Comparison of ENCODE assay signal across 7 mouse cellular contexts in the genomic region with DNA sequence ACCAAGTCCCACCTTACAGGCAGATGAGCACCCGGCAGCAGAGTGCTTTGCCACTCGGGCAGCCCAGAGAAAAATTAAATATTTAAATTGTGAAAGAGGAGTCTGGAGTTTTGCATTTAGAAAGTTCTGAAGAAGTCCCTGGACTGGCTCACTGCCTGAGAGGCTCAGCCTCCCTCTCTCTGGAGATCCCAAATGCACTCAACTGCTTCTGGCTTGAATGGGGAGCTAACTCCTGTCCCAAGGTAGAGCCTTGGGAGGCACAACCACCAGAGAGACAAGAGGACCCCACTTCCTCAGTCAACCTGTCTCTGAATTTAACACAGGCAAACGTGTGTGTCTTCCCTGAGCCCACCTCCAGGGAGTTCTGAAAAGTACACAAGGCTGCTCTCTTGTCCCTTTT. TPM values are rescaled to one million over a fixed set of nuclear protein-coding genes. Genes with fewer than 3 reads are reported as not detected.
DNase-seq lines count a peak whose midpoint lies in the region; ATAC-seq lines count a peak whose summit lies in the region.

No protein-coding gene starts in this region.

- 2% methylated on average over 3 of the region's 3 CpGs for WGBS in lung, embryonic 16.5 days
- 6% methylated on average over 3 of the region's 3 CpGs for WGBS in heart, embryonic 11.5 days (ENCODE audit: insufficient replicate concordance)
- WGBS in limb, embryonic 15.5 days, result 11% methylated on average over 3 of the region's 3 CpGs
- WGBS in stomach, embryonic 16.5 days, result 3% methylated on average over 3 of the region's 3 CpGs

- H3K27me3 ChIP-seq in lung, embryonic 16.5 days (ENCODE audit: control insufficient read depth, insufficient read depth, low read depth, low read length), result no peaks in the 10 kb centered on the region
- H3K27me3 ChIP-seq in heart, embryonic 11.5 days (ENCODE audit: control insufficient read depth, insufficient read depth, low read length), result no peaks in the 10 kb centered on the region
- no peaks in the 10 kb centered on the region for H3K27me3 ChIP-seq in limb, embryonic 15.5 days
- no peaks in the 10 kb centered on the region for H3K27me3 ChIP-seq in stomach, embryonic 16.5 days (ENCODE audit: control insufficient read depth, insufficient read depth, low read length)

- H3K4me1 ChIP-seq in lung, embryonic 16.5 days (replicated peaks; ENCODE audit: control insufficient read depth, insufficient read depth, low read length), result peaks cover 12% of the 10 kb centered on the region; the same call in 1 of the 2 replicates
- H3K4me1 ChIP-seq in heart, embryonic 11.5 days (ENCODE audit: control insufficient read depth, insufficient read depth, low read length), result peaks cover under 1% of the 10 kb centered on the region; the same call in 1 of the 2 replicates
- H3K4me1 ChIP-seq in limb, embryonic 15.5 days, result peaks cover 26% of the 10 kb centered on the region; the same call in 1 of the 2 replicates
- peaks cover 19% of the 10 kb centered on the region for H3K4me1 ChIP-seq in stomach, embryonic 16.5 days (ENCODE audit: control insufficient read depth, insufficient read depth, low read length)

- H3K9ac ChIP-seq in lung, embryonic 16.5 days (ENCODE audit: low read length), result peak overlapping the region; percentile 65
- no peak overlapping the region for H3K9ac ChIP-seq in heart, embryonic 11.5 days (ENCODE audit: low read depth, low read length)
- H3K9ac ChIP-seq in limb, embryonic 15.5 days, result peak overlapping the region; percentile 21; the same call in 1 of the 2 replicates
- H3K9ac ChIP-seq in stomach, embryonic 16.5 days (ENCODE audit: low read length), result peak overlapping the region; percentile 78

- no peak for DNase-seq in lung, postnatal 10 days
- no peak for DNase-seq in frontal cortex, postnatal 10 days (ENCODE audit: low spot score in 2 of 2)
- DNase-seq in frontal cortex, postnatal 25 days (ENCODE audit: low spot score in 2 of 2), result no peak

- H3K27ac ChIP-seq in lung, embryonic 16.5 days (ENCODE audit: low read length), result peak overlapping the region; percentile 9; the same call in 1 of the 2 replicates
- no peak overlapping the region for H3K27ac ChIP-seq in heart, embryonic 11.5 days (ENCODE audit: low read depth, low read length)
- peak overlapping the region; percentile 51 for H3K27ac ChIP-seq in limb, embryonic 15.5 days
- peak overlapping the region; percentile 78 for H3K27ac ChIP-seq in stomach, embryonic 16.5 days (ENCODE audit: low read length)

- 0 out of 2 replicates have a peak, but pooled peaks have one; percentile 3 for ATAC-seq in lung, embryonic 16.5 days (ENCODE audit: low read depth)
- ATAC-seq in heart, embryonic 11.5 days (replicated peaks; ENCODE audit: insufficient number of reproducible peaks, low FRiP score, low TSS enrichment), result no peak
- no peak for ATAC-seq in limb, embryonic 15.5 days (ENCODE audit: insufficient number of reproducible peaks, low FRiP score, low TSS enrichment, low read depth)
- ATAC-seq in stomach, embryonic 16.5 days (ENCODE audit: insufficient read depth, low FRiP score), result no peak

- H3K9me3 ChIP-seq in lung, embryonic 16.5 days (ENCODE audit: control insufficient read depth, low read length), result no peaks in the 10 kb centered on the region
- no peaks in the 10 kb centered on the region for H3K9me3 ChIP-seq in heart, embryonic 11.5 days (replicated peaks; ENCODE audit: control insufficient read depth, low read length)
- H3K9me3 ChIP-seq in limb, embryonic 15.5 days, result no peaks in the 10 kb centered on the region
- H3K9me3 ChIP-seq in stomach, embryonic 16.5 days (replicated peaks; ENCODE audit: control insufficient read depth, low read length), result no peaks in the 10 kb centered on the region

- H3K4me3 ChIP-seq in lung, embryonic 16.5 days (ENCODE audit: low read length), result peak overlapping the region; percentile 60
- H3K4me3 ChIP-seq in heart, embryonic 11.5 days (ENCODE audit: low read depth, low read length), result peak overlapping the region; percentile 45
- peak overlapping the region; percentile 47 for H3K4me3 ChIP-seq in limb, embryonic 15.5 days
- H3K4me3 ChIP-seq in stomach, embryonic 16.5 days (replicated peaks; ENCODE audit: low read length), result peak overlapping the region; percentile 62

- peak overlapping the region; percentile 74 for H3K4me2 ChIP-seq in lung, embryonic 16.5 days (ENCODE audit: low read depth, low read length)
- H3K4me2 ChIP-seq in heart, embryonic 11.5 days, result peak overlapping the region; percentile 63
- peak overlapping the region; percentile 50 for H3K4me2 ChIP-seq in limb, embryonic 15.5 days
- peak overlapping the region; percentile 62 for H3K4me2 ChIP-seq in stomach, embryonic 16.5 days (ENCODE audit: low read depth, low read length)

- H3K36me3 ChIP-seq in lung, embryonic 16.5 days (ENCODE audit: control insufficient read depth, insufficient read depth, low read length), result no peaks in the 10 kb centered on the region
- no peaks in the 10 kb centered on the region for H3K36me3 ChIP-seq in heart, embryonic 11.5 days (ENCODE audit: control insufficient read depth, insufficient read depth, low read length)
- no peaks in the 10 kb centered on the region for H3K36me3 ChIP-seq in limb, embryonic 15.5 days
- no peaks in the 10 kb centered on the region for H3K36me3 ChIP-seq in stomach, embryonic 16.5 days (ENCODE audit: control insufficient read depth, insufficient read depth, low read length)

RNA-seq across cellular contexts. Expression of gene Ldb2, which starts 1.0 kb away (rescaled TPM):
- 49.5 and 52.4 TPM in 2 replicates for polyA plus RNA-seq in lung, embryonic 16.5 days (2015; fragmentation: Nextera tagmentation; extraction: Ambion mirVana)
- polyA plus RNA-seq in heart, embryonic 11.5 days (2014; fragmentation: Nextera tagmentation; extraction: Ambion mirVana), result 10.3 and 13.8 TPM in 2 replicates
- polyA plus RNA-seq in limb, embryonic 15.5 days (2015; fragmentation: Nextera tagmentation; extraction: Ambion mirVana), result 50.3 and 57.9 TPM in 2 replicates
- 38.5 and 44.1 TPM in 2 replicates for polyA plus RNA-seq in stomach, embryonic 16.5 days (2015; fragmentation: Nextera tagmentation; extraction: Ambion mirVana)
